Mouse (Mus musculus): ENCODE results near the gene Fbxl20.

Gene Fbxl20

DNA sequence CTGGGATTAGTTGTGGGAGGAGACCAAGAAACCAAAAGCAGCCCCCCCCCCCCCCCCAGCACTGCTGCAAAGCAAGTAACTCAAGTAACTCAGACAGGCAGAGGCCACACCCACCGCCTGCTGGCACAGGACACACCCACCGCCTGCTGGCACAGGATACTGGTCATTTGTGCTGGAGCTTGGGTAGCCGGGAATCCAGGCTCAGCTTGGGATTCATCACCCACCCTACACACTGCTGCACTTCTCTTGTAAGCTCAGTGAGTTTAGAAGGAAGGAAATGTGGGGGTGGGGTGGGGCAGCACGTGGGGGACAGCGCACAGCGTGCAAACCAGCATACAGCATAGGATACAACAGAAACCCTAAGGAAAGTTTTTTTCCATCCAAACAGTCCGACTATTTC lies 62.0 kb downstream of the Fbxl20 start:
- DNase-seq (ENCODE audit: low spot score), result no peak

DNA sequence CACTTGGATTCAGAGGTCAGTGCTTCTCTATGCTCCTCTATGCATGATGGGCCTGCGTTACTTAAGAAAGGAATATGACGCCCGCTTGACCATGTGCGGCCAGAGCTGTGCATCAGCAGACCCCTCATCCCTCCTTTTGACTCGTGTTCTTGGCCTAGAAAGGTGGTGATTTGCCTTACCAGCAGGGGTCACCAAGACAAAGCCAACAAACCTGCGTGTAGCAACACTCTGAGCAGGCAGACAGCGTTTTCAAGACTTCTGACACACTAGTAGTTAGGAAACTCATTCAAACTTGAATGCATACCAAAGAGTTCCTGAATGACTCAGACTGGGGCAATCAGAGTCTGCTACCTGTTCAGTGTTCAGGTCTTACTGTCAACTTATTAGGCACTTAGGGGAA lies 63.6 kb downstream of the Fbxl20 start:
- DNase-seq (ENCODE audit: low spot score), result no peak

DNA sequence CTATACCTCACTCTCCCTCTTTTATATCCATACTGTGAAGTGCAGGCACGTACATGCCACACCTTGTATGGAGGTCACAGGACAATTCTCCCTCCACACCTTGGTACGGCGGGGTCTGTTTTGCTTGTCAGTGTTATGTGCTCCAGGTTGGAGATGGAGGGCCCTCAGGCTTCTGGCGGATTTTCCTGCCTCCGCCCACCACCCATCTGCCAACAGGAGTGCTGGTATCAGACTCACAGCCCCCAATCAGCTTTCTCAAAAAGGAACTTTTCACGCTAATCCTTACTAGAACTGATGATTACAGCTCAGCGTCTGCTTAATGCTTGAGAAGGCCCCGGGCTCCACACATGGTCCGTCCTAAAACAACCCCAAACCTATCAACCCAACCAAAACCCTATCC lies 64.1 kb downstream of the Fbxl20 start:
- no peak for DNase-seq (ENCODE audit: low spot score)

DNA sequence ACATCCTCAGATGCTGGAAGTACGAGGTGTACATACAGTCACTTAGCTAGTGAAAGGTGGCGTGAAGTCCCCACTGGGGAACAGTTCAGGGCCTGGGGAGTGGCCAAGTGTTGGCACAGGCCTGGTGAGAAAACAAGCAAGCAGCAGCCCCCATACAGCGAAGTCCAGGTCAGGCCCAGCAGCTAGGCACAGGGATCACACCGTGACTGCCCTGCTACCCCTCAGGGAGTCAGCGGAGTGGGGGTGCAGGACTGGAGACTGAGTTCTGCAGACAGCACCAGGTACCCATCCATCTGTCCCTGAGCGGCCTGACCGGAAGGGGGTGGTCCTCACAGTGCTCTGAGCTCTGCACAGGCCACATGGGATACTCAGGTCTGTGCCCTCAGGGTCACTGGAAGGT lies 67.5 kb downstream of the Fbxl20 start:
- no peak for DNase-seq (ENCODE audit: low spot score)

DNA sequence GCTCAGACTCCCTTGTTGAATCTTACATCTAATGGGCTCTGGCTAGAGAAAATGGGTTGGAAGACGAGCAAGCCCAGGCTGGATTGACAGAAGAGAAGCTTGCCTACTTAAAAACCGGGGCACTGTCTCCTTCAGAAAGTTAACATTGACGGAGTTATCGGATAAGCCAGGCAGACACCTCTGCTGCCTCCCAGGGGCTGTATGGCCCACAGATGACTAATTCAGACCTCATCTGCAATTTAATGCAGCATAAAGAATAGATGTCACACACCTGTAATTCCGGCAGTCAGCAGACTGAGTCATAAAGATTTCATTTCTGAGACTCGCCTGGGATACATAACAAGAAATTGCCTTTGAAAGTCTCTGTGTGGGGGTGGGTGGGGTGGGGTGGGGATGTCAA lies 69.8 kb downstream of the Fbxl20 start:
- DNase-seq (ENCODE audit: low spot score), result no peak

DNA sequence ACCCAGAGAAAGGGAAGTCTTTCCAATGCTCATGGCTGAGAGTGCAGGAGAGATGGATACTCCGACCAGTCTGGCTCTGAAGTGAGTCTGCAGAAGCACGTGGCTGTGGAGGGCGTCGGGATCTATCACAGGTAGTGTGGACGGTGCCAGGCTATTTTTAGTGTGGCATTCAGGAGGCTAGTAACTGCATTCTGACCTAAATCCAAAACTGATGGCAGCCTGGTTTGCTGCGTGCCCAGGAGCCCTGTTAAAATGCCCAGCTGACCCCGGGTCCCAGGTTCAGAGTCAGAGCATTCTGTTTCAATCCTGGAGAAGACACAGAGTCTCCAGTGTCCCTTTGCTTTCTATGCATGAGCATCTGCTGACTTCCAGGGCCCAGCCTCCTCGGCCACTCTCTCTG lies 73.1 kb downstream of the Fbxl20 start:
- DNase-seq (ENCODE audit: low spot score), result no peak

DNA sequence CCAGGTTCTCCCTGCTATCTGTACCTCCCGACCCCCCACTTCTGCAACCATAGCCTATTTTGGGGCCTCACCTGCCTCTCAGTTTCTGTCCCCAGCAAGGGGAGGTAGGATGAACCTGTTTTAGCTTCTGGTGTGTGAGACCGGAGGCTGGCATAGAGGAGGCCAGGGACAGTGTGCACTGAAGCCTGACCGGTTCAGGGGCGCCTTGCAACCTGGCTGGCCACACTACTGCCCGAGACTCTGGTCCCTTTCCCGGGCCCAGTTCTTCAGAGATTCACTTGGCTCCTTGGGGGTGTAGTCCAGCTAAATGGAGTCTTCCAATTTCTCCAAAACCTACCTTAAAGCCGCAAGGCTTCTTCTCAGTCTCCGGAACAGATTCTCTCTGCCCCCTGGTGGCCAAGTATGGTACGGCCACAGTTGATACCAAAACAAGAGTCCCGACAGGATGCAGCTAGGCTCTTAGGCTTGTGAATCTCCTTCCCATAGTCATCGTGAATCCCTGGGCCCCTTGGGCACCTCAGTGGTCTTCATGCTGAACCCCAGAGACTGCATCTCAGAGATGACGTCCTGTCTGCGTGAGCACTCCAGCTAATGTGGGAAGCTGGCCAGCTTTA lies 74.9 kb downstream of the Fbxl20 start:
- peak; percentile 83 for DNase-seq (ENCODE audit: low spot score)

DNA sequence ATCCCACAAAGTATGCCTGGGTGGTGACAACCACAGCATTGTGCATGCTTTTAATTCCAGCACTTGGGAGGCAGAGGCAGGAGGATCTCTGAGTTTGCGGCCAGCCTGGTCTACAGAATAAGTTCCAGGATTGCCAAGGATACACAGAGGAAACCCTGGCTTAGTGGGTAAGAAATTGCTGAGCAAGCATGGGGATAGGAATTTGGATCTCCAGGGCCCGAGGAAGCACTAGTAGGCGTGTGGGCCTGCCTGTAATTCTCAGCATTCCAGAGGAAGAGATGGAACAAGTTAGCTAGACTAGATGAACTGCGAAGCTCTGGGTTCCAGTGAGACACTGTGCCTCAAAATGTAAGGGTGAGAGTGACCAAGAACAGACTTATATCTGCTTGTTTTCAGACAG lies 76.8 kb downstream of the Fbxl20 start:
- DNase-seq (ENCODE audit: low spot score), result no peak

DNA sequence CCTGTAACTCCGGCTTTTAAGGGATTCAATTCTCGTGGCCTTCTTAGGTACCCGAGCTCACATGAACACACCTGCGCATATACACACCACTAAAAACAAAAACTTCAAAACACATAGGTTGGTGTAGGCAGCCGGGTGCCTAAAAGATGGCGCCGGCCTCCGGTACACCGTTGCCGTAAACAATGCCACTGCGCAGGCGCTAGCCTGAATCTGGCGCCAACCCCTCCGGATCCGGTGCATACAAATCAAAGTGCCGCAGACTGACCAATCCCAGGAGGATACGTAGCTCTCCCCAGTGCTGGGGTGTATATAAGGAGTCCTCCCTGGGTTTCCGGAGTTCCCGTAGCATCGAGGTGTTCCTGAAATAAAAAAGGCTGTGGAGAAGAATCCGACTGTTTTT lies 82.9 kb downstream of the Fbxl20 start:
- no peak for DNase-seq (ENCODE audit: low spot score)

DNA sequence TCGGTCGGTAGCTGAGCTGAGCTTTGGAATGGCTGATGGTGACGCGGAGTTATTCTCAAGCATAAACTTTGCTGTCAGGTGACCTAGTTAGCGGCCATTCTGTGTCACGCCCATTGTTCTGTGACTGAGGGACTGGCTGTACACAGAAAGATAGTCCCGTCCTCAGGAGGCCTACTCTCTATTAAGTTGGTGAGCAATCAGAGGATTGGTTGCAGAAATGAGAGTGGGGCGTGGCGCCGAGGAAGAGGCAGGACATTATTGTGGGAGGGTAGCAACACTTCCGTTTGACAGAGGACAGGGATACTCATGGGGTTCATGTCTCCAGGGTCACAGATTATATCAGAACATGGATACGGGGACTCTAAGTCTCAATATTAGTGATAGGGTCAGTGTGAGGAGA lies 84.0 kb downstream of the Fbxl20 start:
- no peak for DNase-seq (ENCODE audit: low spot score)

DNA sequence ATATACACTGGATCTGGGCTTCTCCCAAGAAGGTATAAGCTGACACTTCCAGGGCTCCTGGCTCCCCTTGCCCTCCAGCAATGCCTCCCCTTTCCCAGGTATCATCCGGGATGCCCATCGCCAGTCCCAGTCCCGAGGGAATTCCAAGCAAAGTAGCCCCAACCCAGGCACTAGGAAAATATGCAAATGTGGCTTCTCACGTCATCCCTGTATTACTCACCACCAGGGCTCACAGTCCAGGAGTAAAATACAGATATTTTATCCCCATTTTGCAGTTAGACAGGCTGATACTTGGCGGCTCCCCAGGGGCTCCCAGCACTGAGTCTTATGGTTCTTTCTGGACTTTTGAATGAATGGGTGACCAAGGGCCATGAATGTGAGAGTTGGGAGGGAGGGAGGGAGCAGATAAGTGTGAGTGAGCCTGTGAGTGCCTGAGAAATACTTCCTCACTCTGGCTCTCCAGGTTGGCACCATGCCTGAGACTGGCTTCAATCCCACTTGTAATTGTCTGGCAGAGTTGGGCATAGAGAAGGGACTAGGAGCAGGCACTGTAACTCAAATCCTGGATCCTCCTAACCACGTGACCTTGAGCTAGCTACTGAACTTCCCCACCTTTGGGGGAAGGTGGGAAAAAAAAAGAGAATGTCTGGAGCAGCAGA lies 88.2 kb downstream of the Fbxl20 start:
- peak; percentile 25 for DNase-seq (ENCODE audit: low spot score)

DNA sequence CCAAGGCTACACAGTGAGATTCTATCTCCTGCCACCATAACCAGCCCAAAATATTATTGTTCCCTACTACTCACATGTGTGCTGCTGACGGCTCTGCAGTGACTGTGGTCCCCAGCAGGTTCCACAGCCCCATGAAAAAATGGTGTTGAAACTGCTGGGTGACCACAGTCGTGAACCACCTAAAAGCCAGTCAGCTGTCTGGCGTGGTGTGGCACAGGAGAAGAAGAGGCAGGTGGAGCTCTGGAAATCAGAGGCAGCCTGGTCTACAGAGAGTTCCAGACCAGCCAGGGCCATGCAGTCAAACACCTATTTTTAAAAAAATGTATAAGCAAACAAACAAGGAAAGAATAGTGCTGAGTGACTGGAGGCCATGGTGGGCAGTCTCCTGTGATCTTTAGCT lies 88.8 kb downstream of the Fbxl20 start:
- no peak for DNase-seq (ENCODE audit: low spot score)

DNA sequence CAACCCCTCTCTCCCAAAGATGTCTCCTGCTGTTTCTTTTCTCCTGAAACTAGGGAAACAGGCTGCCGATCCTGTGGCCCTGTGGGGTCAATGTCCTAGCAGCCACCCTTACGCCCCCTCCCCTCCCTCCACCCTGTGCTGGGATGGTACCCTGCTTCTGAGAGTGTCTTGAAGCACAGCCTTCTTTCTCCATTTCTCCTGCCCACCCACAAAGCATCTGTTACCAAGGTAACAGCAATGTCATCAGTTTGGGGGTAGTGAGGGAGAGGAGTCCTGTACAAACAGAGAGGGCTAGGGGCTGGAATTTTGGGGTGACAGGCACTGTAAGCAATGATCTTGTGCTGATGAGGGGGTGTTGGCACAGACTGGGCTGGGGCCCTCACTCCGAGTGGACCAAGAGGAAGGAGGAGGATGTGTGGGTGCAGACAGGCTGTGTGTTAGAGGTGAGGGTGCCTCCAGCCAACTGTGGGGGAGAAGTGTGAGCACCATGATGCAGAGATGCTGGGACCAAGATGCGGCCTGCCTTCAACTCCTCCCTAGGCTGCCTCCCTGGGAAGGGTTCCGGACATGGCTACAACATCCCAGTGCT lies 90.0 kb downstream of the Fbxl20 start:
- DNase-seq (ENCODE audit: low spot score), result no peak

DNA sequence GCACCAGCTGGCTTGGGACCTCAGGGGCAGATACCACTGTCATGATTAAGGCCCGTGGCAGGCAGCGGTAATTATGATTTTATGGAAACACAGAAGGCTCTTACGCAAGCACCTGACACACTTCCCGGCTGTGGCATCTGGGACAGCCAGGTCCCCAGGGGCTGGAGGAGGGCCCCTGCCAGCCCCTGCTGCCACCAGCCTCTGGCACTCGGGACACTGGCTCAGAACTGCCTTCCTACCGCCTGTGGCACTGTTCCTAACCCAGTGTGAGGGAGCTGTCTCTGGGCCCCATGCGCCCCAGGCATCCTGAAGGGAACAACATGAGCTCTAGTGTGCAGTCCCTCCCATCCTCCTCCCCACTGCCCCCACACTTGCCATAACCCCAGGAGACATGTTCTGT lies 90.5 kb downstream of the Fbxl20 start:
- no peak for DNase-seq (ENCODE audit: low spot score)

DNA sequence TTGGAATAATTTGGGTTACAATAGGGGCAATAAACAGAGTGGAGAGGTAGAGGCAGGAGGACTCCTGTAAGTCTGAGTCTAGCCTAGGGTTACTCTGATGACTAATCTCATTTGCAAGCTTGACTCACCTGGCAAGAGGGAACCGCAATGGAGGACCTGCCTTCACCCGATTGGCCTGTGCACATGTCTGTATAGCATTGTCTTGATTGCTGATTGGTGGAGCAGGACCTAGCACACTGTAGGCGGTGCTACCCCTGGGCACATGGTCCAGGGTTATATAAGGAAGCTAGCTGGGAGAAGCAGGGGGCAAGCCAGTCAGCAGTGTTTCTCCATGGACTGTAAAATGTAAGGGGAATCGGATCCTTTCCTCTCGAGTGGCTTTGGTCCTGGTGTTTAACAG lies 92.2 kb downstream of the Fbxl20 start:
- peak; percentile 15 for DNase-seq (ENCODE audit: low spot score)

DNA sequence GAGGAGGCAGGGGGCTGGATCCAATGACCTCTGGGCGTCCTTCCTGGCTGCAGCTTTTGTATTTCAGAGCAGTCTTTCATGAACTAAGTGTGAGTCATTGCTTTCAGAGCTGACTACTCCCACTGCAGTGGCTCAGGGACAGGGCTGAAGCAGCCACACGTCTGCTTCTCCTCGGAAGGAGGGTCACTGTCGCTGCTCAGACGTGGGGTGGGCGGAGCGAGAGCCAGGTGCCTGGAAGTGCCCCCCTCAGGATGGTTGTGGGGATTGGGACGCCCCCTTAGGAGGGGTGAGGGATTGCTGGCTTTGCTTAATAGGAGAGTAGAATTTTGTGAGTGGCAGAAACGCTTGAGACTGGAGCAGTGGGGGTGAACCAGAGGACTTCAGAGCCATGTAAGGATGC lies 92.7 kb downstream of the Fbxl20 start:
- DNase-seq (ENCODE audit: low spot score), result peak; percentile 9

DNA sequence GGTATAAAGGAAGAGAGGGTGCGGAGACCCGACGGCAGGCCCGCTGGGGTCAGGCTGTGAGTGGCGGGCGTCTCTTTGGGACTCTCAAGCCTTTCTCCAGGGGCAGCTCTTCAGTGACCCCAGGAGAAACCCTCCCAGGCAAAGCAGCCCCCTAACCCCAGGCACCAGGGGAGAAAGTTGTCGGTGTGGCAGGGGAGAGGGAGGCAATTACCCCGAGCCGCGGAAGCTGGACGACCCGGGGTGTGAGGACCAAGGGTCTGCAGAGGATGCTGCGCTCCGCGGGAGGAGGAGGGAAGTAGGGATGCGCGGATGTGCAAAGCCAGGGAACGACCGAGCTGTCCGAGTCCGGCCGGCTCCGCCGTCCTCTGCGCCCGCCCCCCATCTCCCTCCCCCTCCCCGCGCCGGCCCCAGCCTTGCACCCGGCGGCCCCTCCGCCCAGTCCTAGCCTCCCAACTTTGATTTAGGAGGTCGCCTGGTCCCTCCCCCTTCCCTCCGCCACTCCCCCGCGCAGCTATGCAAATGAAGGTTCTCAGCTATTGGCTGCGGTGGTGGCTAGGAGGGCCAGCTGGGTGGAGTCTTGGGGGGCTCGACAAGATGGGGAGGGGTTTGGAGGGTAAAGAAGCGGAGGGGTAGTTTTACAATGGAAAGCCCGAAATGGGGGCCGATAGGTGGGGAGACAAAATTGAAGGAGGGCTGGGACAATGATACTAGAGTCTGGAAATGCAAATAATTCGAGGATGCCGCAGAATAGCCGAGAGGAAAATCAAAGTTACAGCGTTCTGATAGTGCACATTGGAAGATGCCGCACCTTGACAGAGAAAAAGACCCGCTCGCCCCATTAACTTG lies 97.0 kb downstream of the Fbxl20 start, which contains the start of gene Stac2:
Gene Stac2, minus strand, starts transcription at position 474 of the 846 bp plus-strand sequence.
- peak; percentile 50 for DNase-seq (ENCODE audit: low spot score)

DNA sequence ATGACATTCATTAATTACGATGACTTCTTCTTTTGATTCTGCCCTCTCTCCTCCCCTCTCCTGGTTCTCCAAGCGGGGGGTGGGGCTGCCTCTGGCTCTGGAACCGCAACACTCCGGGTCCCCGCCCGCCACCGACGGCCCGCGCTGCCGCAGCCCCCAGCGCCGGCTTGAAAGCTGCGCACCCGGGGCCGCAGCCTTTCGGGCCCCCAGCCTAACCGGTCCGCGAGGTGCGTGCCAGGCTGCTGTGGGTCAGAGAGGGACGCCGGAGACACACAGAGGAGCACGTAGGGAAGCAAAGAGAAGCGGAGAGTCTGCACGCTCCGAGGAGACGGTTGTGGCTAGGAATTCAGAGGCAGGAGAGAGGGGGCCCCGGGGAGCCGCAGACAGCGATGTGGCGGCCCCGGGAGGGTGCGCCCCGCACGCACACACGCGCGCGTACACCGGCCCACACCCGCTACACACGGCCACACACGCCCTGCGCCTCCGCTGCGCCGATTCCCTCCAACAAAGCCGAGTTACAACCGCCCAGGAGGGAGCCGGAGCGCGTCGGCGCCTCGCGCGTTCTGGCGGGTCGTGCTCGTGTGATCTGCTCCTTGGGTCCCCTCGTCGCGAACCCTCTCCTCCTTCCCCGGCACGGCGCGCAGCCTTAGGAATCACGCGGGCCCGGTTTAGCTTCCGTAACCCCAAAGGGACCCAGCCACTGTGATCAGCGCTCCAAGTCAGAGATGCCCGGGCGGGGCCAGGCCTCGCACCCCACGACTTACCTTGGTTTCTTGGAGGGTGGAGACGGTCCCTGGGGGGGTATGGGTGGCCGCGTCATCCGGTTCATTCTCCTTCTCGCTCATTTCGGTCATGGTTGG lies 97.8 kb downstream of the Fbxl20 start:
- DNase-seq (ENCODE audit: low spot score), result no peak

DNA sequence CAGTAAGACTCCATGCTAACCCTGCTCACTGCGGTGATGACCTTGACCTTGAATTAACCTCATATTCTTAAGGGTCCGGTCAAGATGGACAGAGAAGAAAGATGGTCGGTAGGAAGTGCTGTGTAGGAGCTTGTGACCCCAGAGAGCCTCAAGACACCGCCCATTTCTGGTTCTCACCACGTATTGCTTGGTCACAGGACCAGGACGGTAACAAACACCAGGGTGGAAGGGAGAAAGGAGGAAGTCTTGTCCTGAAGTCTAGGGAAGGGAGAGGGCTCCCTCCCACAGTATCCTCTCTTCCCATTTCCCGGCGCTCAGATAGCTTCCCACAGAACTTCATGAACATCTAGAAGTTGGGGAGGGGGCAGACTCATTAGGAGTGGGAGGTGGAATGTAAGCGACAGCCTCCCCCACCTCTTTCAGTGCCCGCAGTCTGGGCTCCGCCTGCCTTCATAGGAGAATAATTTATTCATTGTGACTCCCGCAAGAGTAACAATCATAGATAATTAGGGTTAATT lies 98.5 kb downstream of the Fbxl20 start:
- DNase-seq (ENCODE audit: low spot score), result no peak

DNA sequence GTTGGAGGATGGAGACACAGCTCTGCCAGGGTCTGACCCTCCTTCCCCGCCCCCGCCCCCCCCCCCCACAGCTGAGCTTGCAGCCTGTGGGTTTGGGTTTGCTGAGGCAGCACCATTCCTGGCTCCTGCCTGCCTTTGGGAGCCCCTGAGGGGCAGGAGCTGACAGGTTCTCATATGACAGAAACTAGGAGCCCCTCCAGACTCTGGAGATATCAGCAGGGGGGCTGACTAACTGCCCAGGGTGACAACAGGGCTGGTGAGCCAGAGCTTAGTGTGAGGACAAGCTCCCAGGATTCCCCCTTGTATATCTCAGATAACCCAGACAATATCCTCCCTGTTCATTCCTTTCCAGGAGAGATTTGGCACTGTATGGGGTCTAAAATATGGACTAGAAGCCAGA lies 99.3 kb downstream of the Fbxl20 start:
- no peak for DNase-seq (ENCODE audit: low spot score)

DNA sequence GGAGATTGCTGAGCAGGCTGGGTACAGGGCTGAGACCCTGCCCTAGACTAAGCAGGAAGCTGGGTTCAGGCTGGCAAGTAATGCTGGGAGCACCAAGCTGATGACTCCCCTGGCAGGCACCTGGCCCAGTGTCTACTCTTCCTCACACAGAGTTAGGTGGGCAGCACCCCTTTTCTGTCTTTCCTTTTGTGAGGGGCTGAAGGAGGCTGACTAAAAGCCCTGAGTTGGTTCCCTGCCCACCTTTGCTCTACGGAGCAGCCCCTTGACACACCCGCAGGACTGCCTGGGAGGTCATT lies 99.7 kb downstream of the Fbxl20 start:
- no peak for DNase-seq (ENCODE audit: low spot score)

Data from urinary bladder, postnatal 25 days (tissue).